Comparison of ENCODE assay signal across 11 mouse cellular contexts in genomic region chr7:78575556-78575955, GRCm38 (mm10).
DNase-seq lines count a peak whose midpoint lies in the region; ATAC-seq lines count a peak whose summit lies in the region.
"Had no signal": no experiment of that assay in that cellular context is flagged by ENCODE, and none has a peak within 500 bp of the region (broad histone marks: within the 10 kb centered on the region; RNA-seq: fewer than 3 reads in every experiment).

No protein-coding gene starts in this region.

- 13% methylated on average over 3 of the region's 3 CpGs for WGBS in heart, embryonic 15.5 days
- 28% methylated on average over 3 of the region's 3 CpGs for WGBS in hindbrain, embryonic 10.5 days
- 12% methylated on average over 3 of the region's 3 CpGs for WGBS in midbrain, embryonic 16.5 days

- H3K36me3 ChIP-seq in heart, embryonic 15.5 days = no peaks in the 10 kb centered on the region
- H3K36me3 ChIP-seq in hindbrain, embryonic 10.5 days = no peaks in the 10 kb centered on the region
- no peaks in the 10 kb centered on the region for H3K36me3 ChIP-seq in midbrain, embryonic 16.5 days (ENCODE audit: control insufficient read depth, insufficient read depth, low read length)
- H3K36me3 ChIP-seq: liver, embryonic 13.5 days had no signal

- H3K4me1 ChIP-seq in heart, embryonic 15.5 days (replicated peaks) = peaks cover 22% of the 10 kb centered on the region
- H3K4me1 ChIP-seq in hindbrain, embryonic 10.5 days (replicated peaks) = peaks cover 37% of the 10 kb centered on the region
- H3K4me1 ChIP-seq in midbrain, embryonic 16.5 days (ENCODE audit: control insufficient read depth, insufficient read depth, low read length) = peaks cover 34% of the 10 kb centered on the region
- H3K4me1 ChIP-seq: liver, embryonic 13.5 days had no signal

- no peak overlapping the region for H3K4me3 ChIP-seq in heart, embryonic 15.5 days
- H3K4me3 ChIP-seq in hindbrain, embryonic 10.5 days = peak overlapping the region; percentile 66
- peak overlapping the region; percentile 56 for H3K4me3 ChIP-seq in midbrain, embryonic 16.5 days (ENCODE audit: low read depth, low read length)
- H3K4me3 ChIP-seq: liver, embryonic 13.5 days; megakaryocyte, embryonic 14.5 days had no signal

- intact Hi-C loops in heart, postnatal 10 days (cut with DNase I) = no loop called here
- intact Hi-C loops in heart, postnatal 25 days (cut with DNase I) = no loop called here

- H3K4me2 ChIP-seq in heart, embryonic 15.5 days = peak overlapping the region; percentile 92; the same call in 1 of the 2 replicates
- H3K4me2 ChIP-seq in midbrain, embryonic 16.5 days (ENCODE audit: low read length) = peak overlapping the region; percentile 72
- H3K4me2 ChIP-seq: liver, embryonic 13.5 days had no signal

- H3K9ac ChIP-seq in heart, embryonic 15.5 days = no peak overlapping the region
- peak overlapping the region; percentile 70 for H3K9ac ChIP-seq in midbrain, embryonic 16.5 days (ENCODE audit: low read depth, low read length)
- H3K9ac ChIP-seq: liver, embryonic 13.5 days had no signal

- H3K27ac ChIP-seq in heart, embryonic 15.5 days = no peak overlapping the region
- H3K27ac ChIP-seq in hindbrain, embryonic 10.5 days = no peak overlapping the region
- no peak overlapping the region; the same call in 1 of the 2 replicates for H3K27ac ChIP-seq in midbrain, embryonic 16.5 days (ENCODE audit: low read length)
- H3K27ac ChIP-seq: liver, embryonic 13.5 days had no signal

- no peak for ATAC-seq in heart, embryonic 15.5 days (replicated peaks; ENCODE audit: insufficient number of reproducible peaks, insufficient read depth, low FRiP score, low read depth)
- ATAC-seq in midbrain, embryonic 16.5 days = no peak

- no peaks in the 10 kb centered on the region for H3K9me3 ChIP-seq in heart, embryonic 15.5 days (replicated peaks)
- H3K9me3 ChIP-seq in hindbrain, embryonic 10.5 days = no peaks in the 10 kb centered on the region
- H3K9me3 ChIP-seq in midbrain, embryonic 16.5 days (replicated peaks; ENCODE audit: control insufficient read depth, low read length, poor library complexity, severe bottlenecking) = no peaks in the 10 kb centered on the region
- H3K9me3 ChIP-seq: liver, embryonic 13.5 days had no signal

- peaks cover 69% of the 10 kb centered on the region for H3K27me3 ChIP-seq in heart, embryonic 15.5 days
- peaks cover 59% of the 10 kb centered on the region for H3K27me3 ChIP-seq in hindbrain, embryonic 10.5 days (ENCODE audit: insufficient read depth, poor library complexity, severe bottlenecking)
- no peaks in the 10 kb centered on the region for H3K27me3 ChIP-seq in midbrain, embryonic 16.5 days (ENCODE audit: control insufficient read depth, insufficient read depth, low read depth, low read length)

- no peak for DNase-seq in heart, postnatal 10 days
- peak; percentile 57 for DNase-seq in cerebellum, postnatal 25 days
- DNase-seq in hindbrain, embryonic 10.5 days (ENCODE audit: low spot score) = no peak
- DNase-seq in left cerebral cortex, adult 11 months (ENCODE audit: low spot score) = no peak
- DNase-seq in natural killer cell, adult 2 months (ENCODE audit: low spot score in 2 of 2) = no peak
- no peak for DNase-seq in heart, postnatal 25 days (ENCODE audit: low spot score)
- DNase-seq: liver, embryonic 13.5 days; right cerebral cortex, adult 18-20 months had no signal

Comparison
In these comparisons a context has a peak if more than half of its experiments do, and no peak if none do; other contexts are left out.
1. DNase-seq: peak in cerebellum, postnatal 25 days (2 of 2); none in heart, postnatal 10 days (0 of 2), hindbrain, embryonic 10.5 days (single experiment), left cerebral cortex, adult 11 months (single experiment), natural killer cell, adult 2 months (0 of 2) and heart, postnatal 25 days (single experiment).